Mouse (Mus musculus) cerebellum, postnatal 4 days (tissue): ENCODE measurements around the gene Efs.
A peak's percentile ranks its signal among the peaks of the same experiment; 100 is the strongest.

Source experiments
- DNase-seq, 2 experiments: peaks; one replicate each; pipeline ENCODE4 v3.0.0; 2022; ENCODE audit warnings: low spot score in 2 of 2, mixed read lengths in 1 of 2

Gene Efs

DNA sequence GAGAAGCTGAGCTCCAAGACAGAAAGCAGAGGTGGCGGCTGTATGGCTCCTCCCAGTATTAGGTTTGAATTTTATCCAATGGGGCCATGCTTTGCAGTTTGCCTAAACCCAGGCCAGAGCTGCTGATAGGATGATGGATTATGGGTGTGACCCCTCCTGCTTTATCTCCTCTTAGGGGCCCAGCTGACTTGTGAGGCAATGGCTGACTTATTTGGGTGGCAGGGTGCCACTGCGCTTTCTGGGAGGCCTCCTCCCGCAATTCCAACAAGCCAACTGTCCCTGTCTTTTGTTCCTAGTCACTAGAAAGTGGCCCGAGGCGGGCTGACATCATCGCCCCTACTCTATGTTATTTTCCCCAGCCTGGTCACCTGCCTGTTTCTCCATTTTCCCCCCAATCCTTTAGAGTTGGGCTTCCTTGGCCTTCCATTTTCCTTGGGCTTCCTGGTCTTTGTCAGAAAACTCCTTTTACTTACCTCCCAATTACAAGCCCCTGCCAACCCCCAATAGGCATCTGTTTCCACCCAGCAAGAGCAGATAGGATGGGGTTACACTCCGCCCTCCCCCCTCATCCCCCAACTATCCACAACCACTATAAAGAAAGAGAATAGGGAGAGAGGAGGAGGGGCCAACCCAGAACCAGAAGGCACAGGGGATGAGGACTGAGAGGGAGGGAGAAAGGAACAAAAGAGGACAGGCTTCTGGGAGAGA, 1.1 kb downstream of the Efs start:
- peak in 1 of 2 experiments; percentile 53 for DNase-seq

- DNase-seq = no peak
Measured at GRCm38 (mm10) chr14:54920076-54920685, 5.7 kb downstream of the Efs start.

GRCm38 (mm10) chr14:54913343-54913742, 12.6 kb downstream of the Efs start:
- no peak for DNase-seq

- peak; percentile 69 to 81 for DNase-seq
Measured at GRCm38 (mm10) chr14:54912886-54913285, 13.0 kb downstream of the Efs start, which contains the start of gene Slc22a17. Gene Slc22a17, minus strand, starts transcription at chr14:54913132.

GRCm38 (mm10) chr14:54912109-54912850, 13.6 kb downstream of the Efs start:
- peak in 1 of 2 experiments; percentile 46 for DNase-seq

- DNase-seq = no peak
Measured at GRCm38 (mm10) chr14:54908682-54909081, 17.2 kb downstream of the Efs start.

- no peak for DNase-seq
Measured at GRCm38 (mm10) chr14:54903641-54904040, 22.3 kb downstream of the Efs start.

GRCm38 (mm10) chr14:54900383-54900782, 25.5 kb downstream of the Efs start:
- DNase-seq = peak in 1 of 2 experiments; percentile 63

- DNase-seq = no peak
Measured at GRCm38 (mm10) chr14:54897445-54897844, 28.5 kb downstream of the Efs start.

GRCm38 (mm10) chr14:54894296-54895151, 31.4 kb downstream of the Efs start:
- DNase-seq = no peak

GRCm38 (mm10) chr14:54893651-54894181, 32.2 kb downstream of the Efs start:
- peak; percentile 94 to 97 for DNase-seq

GRCm38 (mm10) chr14:54892200-54892599, 33.7 kb downstream of the Efs start, which contains the start of gene Pabpn1:
Gene Pabpn1, plus strand, starts transcription at chr14:54892500.
- DNase-seq = no peak

- no peak for DNase-seq
Measured at GRCm38 (mm10) chr14:54885309-54885708, 40.6 kb downstream of the Efs start.

DNA sequence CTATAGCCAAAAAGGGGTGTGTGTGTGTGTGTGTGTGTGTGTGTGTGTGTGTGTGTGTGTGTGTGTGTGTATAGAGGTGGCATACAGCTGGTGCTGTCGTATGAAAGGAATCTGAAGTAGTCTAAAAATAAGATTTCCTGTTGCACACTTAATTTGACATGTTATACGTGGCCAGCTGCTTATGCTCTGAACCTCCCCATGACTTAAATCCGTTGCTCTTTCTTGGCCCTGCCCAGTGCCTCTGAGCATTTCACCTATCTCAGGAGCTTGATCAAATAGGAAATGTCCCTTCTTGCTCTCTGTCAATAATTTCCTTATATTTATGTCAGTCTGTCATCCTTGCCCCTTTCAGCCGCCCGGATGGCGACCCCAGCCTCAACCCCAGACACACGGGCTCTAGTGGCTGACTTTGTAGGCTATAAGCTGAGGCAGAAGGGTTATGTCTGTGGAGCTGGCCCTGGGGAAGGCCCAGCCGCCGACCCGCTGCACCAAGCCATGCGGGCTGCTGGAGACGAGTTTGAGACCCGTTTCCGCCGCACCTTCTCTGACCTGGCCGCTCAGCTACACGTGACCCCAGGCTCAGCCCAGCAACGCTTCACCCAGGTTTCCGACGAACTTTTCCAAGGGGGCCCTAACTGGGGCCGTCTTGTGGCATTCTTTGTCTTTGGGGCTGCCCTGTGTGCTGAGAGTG, 41.8 kb downstream of the Efs start:
- no peak for DNase-seq

DNA sequence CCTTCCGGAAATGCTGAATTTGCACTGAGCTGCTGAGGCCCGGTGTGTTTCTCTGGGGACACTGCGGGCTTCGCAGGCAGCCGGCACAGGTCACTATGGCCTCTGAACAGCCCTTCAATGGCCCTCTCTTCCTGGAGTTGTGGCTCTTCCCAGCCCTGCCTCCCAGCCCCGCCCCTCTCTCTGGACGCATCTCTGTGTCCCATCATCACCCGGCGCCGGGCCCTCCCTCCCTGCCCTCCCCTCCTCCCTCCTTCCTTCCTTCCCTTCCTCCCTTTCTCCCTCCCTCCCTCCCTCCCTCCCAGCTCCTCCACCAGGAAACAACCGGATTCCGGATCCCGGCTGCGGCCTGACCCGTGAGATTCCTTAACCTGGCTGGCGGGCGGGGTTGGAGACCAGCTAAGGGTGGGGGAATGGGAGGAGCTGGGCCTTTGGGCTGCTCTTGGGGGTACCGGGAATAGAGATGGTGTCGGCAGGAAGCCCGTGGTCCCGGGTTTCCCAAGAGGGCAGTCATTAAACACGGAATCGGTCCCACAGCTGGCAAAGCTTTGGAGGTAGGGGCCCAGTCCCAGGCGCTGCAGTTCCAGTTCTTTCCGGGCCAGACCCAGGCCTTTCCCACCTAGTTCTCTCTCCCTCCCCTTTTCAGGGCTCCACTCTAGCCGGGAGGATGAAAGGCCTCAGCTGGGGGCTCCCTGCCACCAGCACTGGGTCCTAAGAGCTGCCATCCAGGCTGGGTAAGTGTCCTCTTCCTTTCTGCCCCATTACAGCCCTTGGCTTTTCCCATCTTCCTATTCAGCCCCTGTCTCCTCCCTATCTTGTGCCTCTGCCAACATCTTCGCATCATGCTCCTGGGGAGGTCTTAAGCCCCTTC, 42.5 kb downstream of the Efs start, which contains the start of the genes Bcl2l2 and Gm20521:
Gene Bcl2l2 (plus strand): TSS at position 224 of the 868 bp plus-strand sequence.
Gene Gm20521 (plus strand): TSS at position 288 of the 868 bp plus-strand sequence.
- DNase-seq = peak; percentile 68 to 83

GRCm38 (mm10) chr14:54877048-54877715, 48.7 kb downstream of the Efs start, which contains the start of gene Ppp1r3e:
Gene Ppp1r3e, minus strand, starts transcription at chr14:54877550.
- DNase-seq = peak; percentile 37 to 63

- peak; percentile 72 to 89 for DNase-seq
Measured at GRCm38 (mm10) chr14:54876539-54877047, 49.3 kb downstream of the Efs start.

GRCm38 (mm10) chr14:54875844-54876538, 49.9 kb downstream of the Efs start:
- DNase-seq = no peak
